Mouse (Mus musculus): ENCODE measurements around the gene Tst. TPM values are rescaled to one million over a fixed set of nuclear protein-coding genes. Genes with fewer than 3 reads are reported as not detected.

Tst gene
- polyA plus RNA-seq, 1 experiment from 2014 or later: 10.4 TPM

GRCm38 (mm10) chr15:78424507-78424906 is 18.8 kb upstream of the Tst start:
- Histone ChIP-seq H3K36me3 (ENCODE audit: control insufficient read depth, insufficient read depth, low read length) (no peaks in the 10 kb centered on the region), H3K9me3 (ENCODE audit: control insufficient read depth, low read length) (no peaks in the 10 kb centered on the region), H3K27me3 (ENCODE audit: control insufficient read depth, insufficient read depth, low read length) (no peaks in the 10 kb centered on the region), H3K4me2 (ENCODE audit: low read depth, low read length, severe bottlenecking) (no peak overlapping the region), H3K27ac (ENCODE audit: low read depth, low read length) (no peak overlapping the region), H3K4me3 (ENCODE audit: low read depth, low read length) (no peak overlapping the region), H3K9ac (ENCODE audit: low read length) (no peak overlapping the region), H3K4me1 (replicated peaks; ENCODE audit: control insufficient read depth, insufficient read depth, low read length) (peaks cover 4% of the 10 kb centered on the region; the same call in 1 of the 2 replicates)
- 31% methylated on average over 11 of the region's 11 CpGs for WGBS
- ATAC-seq (replicated peaks; ENCODE audit: low FRiP score) (no peak), DNase-seq (ENCODE audit: low spot score) (no peak)

DNA sequence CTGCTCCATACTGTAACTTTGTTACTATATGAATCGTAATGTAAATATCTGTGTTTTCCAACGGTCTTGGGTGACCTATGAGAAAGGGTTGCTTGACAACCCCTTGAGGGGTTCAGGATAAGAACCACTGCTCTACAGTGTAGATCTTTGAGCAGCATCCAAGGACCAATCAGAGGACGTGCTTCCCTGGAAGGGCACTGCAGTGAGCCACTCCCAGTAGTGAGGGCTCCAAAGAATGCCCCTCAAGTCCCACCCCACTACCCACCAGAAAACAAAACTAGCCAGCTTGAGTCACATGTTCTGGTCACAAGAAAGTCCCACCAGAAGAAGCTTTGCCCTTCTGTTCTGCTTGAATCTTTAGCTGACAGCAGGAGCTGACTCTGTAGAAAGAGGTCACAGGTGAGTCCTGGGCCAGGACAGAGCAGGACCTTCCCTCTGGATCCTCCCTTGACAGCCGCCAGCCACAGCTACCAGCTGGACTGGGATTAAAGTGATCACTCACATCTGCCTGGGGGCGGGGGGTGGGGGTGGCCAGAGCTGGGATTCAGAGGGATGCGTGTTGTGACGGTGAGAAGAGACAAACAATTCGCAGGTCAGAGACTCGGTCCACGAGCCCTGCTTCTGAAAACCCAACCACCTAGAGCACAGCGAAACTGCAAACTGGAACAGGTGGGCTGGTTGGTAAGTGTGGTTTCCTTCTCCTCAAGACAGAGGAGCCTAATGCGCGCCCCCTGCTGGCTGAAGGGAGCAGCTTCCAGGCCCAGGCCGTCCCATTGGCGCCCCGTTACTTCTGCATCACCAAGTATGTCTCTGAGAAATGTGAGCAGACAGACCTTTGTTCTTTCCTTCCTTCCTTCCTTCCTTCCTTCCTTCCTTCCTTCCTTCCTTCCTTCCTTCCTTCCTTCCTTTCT is 16.6 kb upstream of the Tst start:
- H3K36me3 ChIP-seq (ENCODE audit: control insufficient read depth, insufficient read depth, low read length): no peaks in the 10 kb centered on the region
- H3K4me1 ChIP-seq (replicated peaks; ENCODE audit: control insufficient read depth, insufficient read depth, low read length): peaks cover 2% of the 10 kb centered on the region; the same call in 1 of the 2 replicates
- H3K9ac ChIP-seq (ENCODE audit: low read length): no peak overlapping the region
- H3K4me3 ChIP-seq (ENCODE audit: low read depth, low read length): no peak overlapping the region
- H3K9me3 ChIP-seq (ENCODE audit: control insufficient read depth, low read length): no peaks in the 10 kb centered on the region
- ATAC-seq (replicated peaks; ENCODE audit: low FRiP score) (peak; percentile 56; the same call in 1 of the 2 replicates), DNase-seq (ENCODE audit: low spot score) (peak; percentile 93)
- no peaks in the 10 kb centered on the region for H3K27me3 ChIP-seq (ENCODE audit: control insufficient read depth, insufficient read depth, low read length)
- no peak overlapping the region for H3K4me2 ChIP-seq (ENCODE audit: low read depth, low read length, severe bottlenecking)
- whole genome bisulfite sequencing: 15% methylated on average over 16 of the region's 16 CpGs
- no peak overlapping the region for H3K27ac ChIP-seq (ENCODE audit: low read depth, low read length)

- Histone ChIP-seq H3K9ac (ENCODE audit: low read length) (no peak overlapping the region), H3K4me2 (ENCODE audit: low read depth, low read length, severe bottlenecking) (no peak overlapping the region), H3K27me3 (ENCODE audit: control insufficient read depth, insufficient read depth, low read length) (no peaks in the 10 kb centered on the region), H3K4me3 (ENCODE audit: low read depth, low read length) (no peak overlapping the region), H3K4me1 (replicated peaks; ENCODE audit: control insufficient read depth, insufficient read depth, low read length) (peaks cover 2% of the 10 kb centered on the region; the same call in 1 of the 2 replicates), H3K36me3 (ENCODE audit: control insufficient read depth, insufficient read depth, low read length) (no peaks in the 10 kb centered on the region), H3K27ac (ENCODE audit: low read depth, low read length) (no peak overlapping the region), H3K9me3 (ENCODE audit: control insufficient read depth, low read length) (no peaks in the 10 kb centered on the region)
- 84% methylated on average over 13 of the region's 13 CpGs for WGBS
- no peak for ATAC-seq (replicated peaks; ENCODE audit: low FRiP score)
- no peak for DNase-seq (ENCODE audit: low spot score)
Measured at GRCm38 (mm10) chr15:78420395-78420794, 14.7 kb upstream of the Tst start.

- 0 out of 2 replicates have a peak overlapping the region, but pooled peaks have one; percentile 8 for H3K9ac ChIP-seq (ENCODE audit: low read length)
- no peak overlapping the region for H3K4me3 ChIP-seq (ENCODE audit: low read depth, low read length)
- H3K27me3 ChIP-seq (ENCODE audit: control insufficient read depth, insufficient read depth, low read length): no peaks in the 10 kb centered on the region
- no peaks in the 10 kb centered on the region for H3K9me3 ChIP-seq (ENCODE audit: control insufficient read depth, low read length)
- no peak for ATAC-seq (replicated peaks; ENCODE audit: low FRiP score)
- no peaks in the 10 kb centered on the region for H3K36me3 ChIP-seq (ENCODE audit: control insufficient read depth, insufficient read depth, low read length)
- no peak overlapping the region for H3K27ac ChIP-seq (ENCODE audit: low read depth, low read length)
- 22% methylated on average over 4 of the region's 4 CpGs for WGBS
- DNase-seq (ENCODE audit: low spot score): no peak
- H3K4me1 ChIP-seq (replicated peaks; ENCODE audit: control insufficient read depth, insufficient read depth, low read length): no peaks in the 10 kb centered on the region
- H3K4me2 ChIP-seq (ENCODE audit: low read depth, low read length, severe bottlenecking): no peak overlapping the region
Measured at GRCm38 (mm10) chr15:78416937-78417336, 11.2 kb upstream of the Tst start.

- DNase-seq (ENCODE audit: low spot score) (no peak), ATAC-seq (replicated peaks; ENCODE audit: low FRiP score) (no peak)
- Histone ChIP-seq H3K4me2 (ENCODE audit: low read depth, low read length, severe bottlenecking) (no peak overlapping the region), H3K4me3 (ENCODE audit: low read depth, low read length) (no peak overlapping the region), H3K27me3 (ENCODE audit: control insufficient read depth, insufficient read depth, low read length) (peaks cover 14% of the 10 kb centered on the region), H3K9ac (ENCODE audit: low read length) (no peak overlapping the region), H3K36me3 (ENCODE audit: control insufficient read depth, insufficient read depth, low read length) (no peaks in the 10 kb centered on the region), H3K4me1 (replicated peaks; ENCODE audit: control insufficient read depth, insufficient read depth, low read length) (peaks cover 5% of the 10 kb centered on the region; the same call in 1 of the 2 replicates), H3K9me3 (ENCODE audit: control insufficient read depth, low read length) (no peaks in the 10 kb centered on the region), H3K27ac (ENCODE audit: low read depth, low read length) (no peak overlapping the region)
- 91% methylated on average over 8 of the region's 8 CpGs for WGBS
Measured at GRCm38 (mm10) chr15:78414157-78414556, 8.4 kb upstream of the Tst start.

DNA sequence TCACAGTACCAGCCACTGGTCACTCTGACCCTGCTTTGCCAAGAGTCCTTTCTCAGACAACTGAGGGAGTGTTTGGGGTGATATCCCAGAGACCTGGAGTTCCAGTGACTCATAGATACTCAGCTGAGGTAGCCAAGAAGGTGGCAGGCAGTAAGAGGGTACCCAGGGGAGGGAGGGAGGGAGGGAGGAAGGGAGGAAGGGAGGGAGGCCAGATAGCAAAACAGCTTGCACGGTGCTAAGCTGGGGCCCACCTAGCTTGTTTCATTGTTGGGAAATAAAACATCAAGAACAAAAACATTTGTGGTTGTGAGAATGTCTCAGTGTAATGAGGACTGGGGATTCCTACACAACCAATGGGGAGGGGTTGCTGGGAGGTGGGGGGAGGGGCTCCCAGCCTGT is 8.0 kb upstream of the Tst start:
- Histone ChIP-seq H3K4me1 (replicated peaks; ENCODE audit: control insufficient read depth, insufficient read depth, low read length) (peaks cover 5% of the 10 kb centered on the region; the same call in 1 of the 2 replicates), H3K36me3 (ENCODE audit: control insufficient read depth, insufficient read depth, low read length) (no peaks in the 10 kb centered on the region), H3K27me3 (ENCODE audit: control insufficient read depth, insufficient read depth, low read length) (peaks cover 15% of the 10 kb centered on the region), H3K9me3 (ENCODE audit: control insufficient read depth, low read length) (no peaks in the 10 kb centered on the region), H3K9ac (ENCODE audit: low read length) (no peak overlapping the region), H3K27ac (ENCODE audit: low read depth, low read length) (no peak overlapping the region; the same call in 1 of the 2 replicates), H3K4me2 (ENCODE audit: low read depth, low read length, severe bottlenecking) (no peak overlapping the region), H3K4me3 (ENCODE audit: low read depth, low read length) (no peak overlapping the region)
- DNase-seq (ENCODE audit: low spot score) (no peak), ATAC-seq (replicated peaks; ENCODE audit: low FRiP score) (no peak)
- 53% methylated on average over 1 of the region's 1 CpGs for WGBS

DNA sequence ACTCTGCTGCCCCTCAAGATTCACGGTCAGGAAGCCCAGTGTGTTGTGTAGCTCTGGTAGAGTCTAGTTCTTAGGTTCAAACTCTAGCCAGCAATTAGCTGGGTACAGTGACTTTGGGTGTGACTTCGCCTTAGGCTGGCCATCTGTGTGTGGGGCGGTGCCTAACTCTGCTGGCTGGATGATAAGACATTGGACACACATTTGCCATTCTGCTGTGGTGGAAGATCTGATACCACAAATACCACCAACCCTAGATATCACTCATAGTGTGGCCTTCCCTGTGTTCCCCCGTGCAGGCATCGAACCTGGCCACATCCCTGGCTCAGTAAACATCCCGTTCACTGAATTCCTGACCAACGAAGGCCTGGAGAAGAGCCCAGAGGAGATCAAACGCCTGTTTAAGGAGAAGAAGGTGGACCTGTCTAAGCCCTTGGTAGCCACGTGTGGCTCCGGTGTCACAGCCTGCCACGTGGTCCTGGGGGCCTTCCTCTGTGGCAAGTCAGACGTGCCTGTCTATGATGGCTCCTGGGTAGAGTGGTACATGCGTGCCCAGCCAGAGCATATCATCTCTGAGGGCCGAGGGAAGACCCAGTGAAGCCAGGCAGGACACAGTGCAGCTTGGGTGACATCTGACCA is 7.5 kb upstream of the Tst start:
- Histone ChIP-seq H3K36me3 (ENCODE audit: control insufficient read depth, insufficient read depth, low read length) (no peaks in the 10 kb centered on the region), H3K4me2 (ENCODE audit: low read depth, low read length, severe bottlenecking) (no peak overlapping the region), H3K4me3 (ENCODE audit: low read depth, low read length) (no peak overlapping the region), H3K9ac (ENCODE audit: low read length) (no peak overlapping the region), H3K27me3 (ENCODE audit: control insufficient read depth, insufficient read depth, low read length) (peaks cover 15% of the 10 kb centered on the region), H3K9me3 (ENCODE audit: control insufficient read depth, low read length) (no peaks in the 10 kb centered on the region), H3K4me1 (replicated peaks; ENCODE audit: control insufficient read depth, insufficient read depth, low read length) (peaks cover 5% of the 10 kb centered on the region; the same call in 1 of the 2 replicates), H3K27ac (ENCODE audit: low read depth, low read length) (peak overlapping the region; percentile 25; the same call in 1 of the 2 replicates)
- DNase-seq (ENCODE audit: low spot score) (no peak), ATAC-seq (replicated peaks; ENCODE audit: low FRiP score) (no peak)
- 91% methylated on average over 14 of the region's 14 CpGs for WGBS

DNA sequence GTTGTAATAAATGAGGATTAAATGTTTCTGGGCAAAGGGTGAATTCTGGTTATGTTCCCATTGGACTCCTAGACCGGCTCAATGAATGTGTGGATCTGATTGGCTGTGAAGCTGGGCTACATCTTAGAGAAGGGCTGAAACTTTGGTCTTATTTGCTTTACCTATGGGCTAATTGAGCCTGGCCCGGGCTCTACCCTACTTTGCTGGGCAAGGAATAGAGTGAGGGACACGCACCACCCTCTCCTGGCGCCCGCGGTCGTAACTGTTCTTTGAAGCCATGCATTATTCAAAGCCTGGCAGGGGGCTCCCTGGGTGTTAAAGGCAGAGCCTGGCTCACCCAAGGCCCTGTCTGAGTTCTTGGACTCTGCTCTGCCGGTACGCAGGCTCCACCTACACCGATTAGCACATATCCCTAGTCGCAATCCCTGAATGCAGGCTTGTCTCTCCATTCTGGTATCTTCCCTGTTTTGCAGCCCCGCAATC is 3.9 kb upstream of the Tst start:
- no peak for DNase-seq (ENCODE audit: low spot score)
- no peak overlapping the region for H3K27ac ChIP-seq (ENCODE audit: low read depth, low read length)
- no peaks in the 10 kb centered on the region for H3K36me3 ChIP-seq (ENCODE audit: control insufficient read depth, insufficient read depth, low read length)
- peaks cover 13% of the 10 kb centered on the region for H3K4me1 ChIP-seq (replicated peaks; ENCODE audit: control insufficient read depth, insufficient read depth, low read length)
- H3K27me3 ChIP-seq (ENCODE audit: control insufficient read depth, insufficient read depth, low read length): peaks cover 15% of the 10 kb centered on the region
- no peak for ATAC-seq (replicated peaks; ENCODE audit: low FRiP score)
- H3K4me2 ChIP-seq (ENCODE audit: low read depth, low read length, severe bottlenecking): peak overlapping the region; percentile 43
- peak overlapping the region; percentile 19; the same call in 1 of the 2 replicates for H3K4me3 ChIP-seq (ENCODE audit: low read depth, low read length)
- WGBS: 11% methylated on average over 12 of the region's 12 CpGs
- no peak overlapping the region for H3K9ac ChIP-seq (ENCODE audit: low read length)
- H3K9me3 ChIP-seq (ENCODE audit: control insufficient read depth, low read length): no peaks in the 10 kb centered on the region

Measured in forebrain, embryonic 11.5 days (tissue).